Mouse (Mus musculus) myocyte (in vitro differentiated cells): Measurements from ENCODE around the gene Nup188. TPM values are rescaled to one million over a fixed set of nuclear protein-coding genes. Genes with fewer than 3 reads are reported as not detected.

Experiments used
- H3K27me3 ChIP-seq: one replicate; pipeline ENCODE4 v1.6.1; 2011; ENCODE audit not compliant: control insufficient read depth, insufficient read depth, insufficient read length
- H3K36me3 ChIP-seq: one replicate; pipeline ENCODE4 v1.6.1; 2011; ENCODE audit not compliant: control insufficient read depth, insufficient read depth
- H3K4me2 ChIP-seq: one replicate; pipeline ENCODE4 v1.6.1; 2011; ENCODE audit warnings: low read depth, control low read depth
- H3K4me3 ChIP-seq: one replicate; pipeline ENCODE4 v1.5.1; 2011; ENCODE audit warnings: mild to moderate bottlenecking, control low read depth, moderate library complexity
- H3K79me2 ChIP-seq: one replicate; pipeline ENCODE4 v1.6.1; 2011; ENCODE audit not compliant: control insufficient read depth, insufficient read depth
- H3ac ChIP-seq: one replicate; pipeline ENCODE4 v1.6.1; 2011; ENCODE audit not compliant: control insufficient read depth, insufficient read length
- CEBPB ChIP-seq: IDR thresholded peaks from 2 replicates; pipeline ENCODE4 v1.6.1; 2011; ENCODE audit warnings: mild to moderate bottlenecking, moderate library complexity; ENCODE audit not compliant: poor library complexity, insufficient read depth, severe bottlenecking
- E2F4 ChIP-seq: IDR thresholded peaks from one replicate; pipeline ENCODE4 v1.6.1; 2011; ENCODE audit warnings: mild to moderate bottlenecking, control low read depth, moderate library complexity; ENCODE audit not compliant: insufficient read depth
- MAX ChIP-seq: IDR thresholded peaks from one replicate; pipeline ENCODE4 v1.6.1; 2011; ENCODE audit warnings: low read depth, mild to moderate bottlenecking, control low read depth
- MYOD1 ChIP-seq, 3 experiments: IDR thresholded peaks; one replicate each; pipeline ENCODE4 v1.6.1; 2011; ENCODE audit warnings: control low read depth in 2 of 3, low read depth in 2 of 3, mild to moderate bottlenecking in 2 of 3, moderate library complexity in 1 of 3; ENCODE audit not compliant: insufficient read length in 2 of 3, control insufficient read depth in 1 of 3
- MYOG ChIP-seq, 3 experiments: IDR thresholded peaks; one replicate each; pipeline ENCODE4 v1.6.1; 2011; ENCODE audit warnings: control low read depth in 2 of 3, low read depth in 2 of 3, mild to moderate bottlenecking in 2 of 3; ENCODE audit not compliant: insufficient read length in 2 of 3, control insufficient read depth in 1 of 3, insufficient read depth in 1 of 3
- POLR2A ChIP-seq: IDR thresholded peaks from one replicate; pipeline ENCODE4 v1.6.1; 2011; ENCODE audit warnings: low read depth, mild to moderate bottlenecking, control low read depth, moderate library complexity; ENCODE audit not compliant: insufficient read length
- POLR2AphosphoS2 ChIP-seq: IDR thresholded peaks from one replicate; pipeline ENCODE4 v1.6.1; 2011; ENCODE audit warnings: low read depth, control low read depth; ENCODE audit not compliant: insufficient read length
- REST ChIP-seq: IDR thresholded peaks from one replicate; pipeline ENCODE4 v1.6.1; 2011; ENCODE audit warnings: mild to moderate bottlenecking, control low read depth, moderate library complexity; ENCODE audit not compliant: insufficient read depth, insufficient read length
- SRF ChIP-seq: IDR thresholded peaks from one replicate; pipeline ENCODE4 v1.6.1; 2011; ENCODE audit warnings: low read depth; ENCODE audit not compliant: control insufficient read depth, insufficient read length
- TCF12 ChIP-seq: IDR thresholded peaks from one replicate; pipeline ENCODE4 v1.6.1; 2011; ENCODE audit warnings: mild to moderate bottlenecking, control low read depth; ENCODE audit not compliant: poor library complexity, insufficient read depth, severe bottlenecking
- TCF3 ChIP-seq: IDR thresholded peaks from one replicate; pipeline ENCODE4 v1.6.1; 2011; ENCODE audit warnings: low read depth, control low read depth; ENCODE audit not compliant: insufficient read length
- USF1 ChIP-seq: IDR thresholded peaks from one replicate; pipeline ENCODE4 v1.6.1; 2011; ENCODE audit warnings: low read depth, mild to moderate bottlenecking, control low read depth, moderate library complexity
- polyA plus RNA-seq: library from polyadenylated mRNA; unstranded; fragments of >200 nt; fragmentation: generic; extraction: Trizol; gene quantifications from one replicate; pipeline ENCODE4 v1.2.1, GENCODE M21; 2012; ENCODE audit warnings: missing spikeins

The Nup188 gene
- polyA plus RNA-seq, 1 experiment: 54.0 TPM

- no peaks in the 10 kb centered on the region for H3K79me2 ChIP-seq
- H3ac ChIP-seq: no peak overlapping the region
- TF ChIP-seq CEBPB (no peak), POLR2AphosphoS2 (peak; percentile 40), USF1 (no peak)
- no peak overlapping the region for H3K4me3 ChIP-seq
- H3K36me3 ChIP-seq: peaks cover 24% of the 10 kb centered on the region
- H3K27me3 ChIP-seq: no peaks in the 10 kb centered on the region
- no peak overlapping the region for H3K4me2 ChIP-seq
Measured at GRCm38 (mm10) chr2:30343601-30344137, 57.5 kb downstream of the Nup188 start.

- H3K4me2 ChIP-seq: no peak overlapping the region
Measured at GRCm38 (mm10) chr2:30345971-30346676, 59.9 kb downstream of the Nup188 start.

GRCm38 (mm10) chr2:30349196-30349595 is 63.0 kb downstream of the Nup188 start:
- no peaks in the 10 kb centered on the region for H3K79me2 ChIP-seq
- H3K36me3 ChIP-seq: no peaks in the 10 kb centered on the region
- H3K4me3 ChIP-seq: no peak overlapping the region
- no peaks in the 10 kb centered on the region for H3K27me3 ChIP-seq
- no peak for TF ChIP-seq POLR2A
- TF ChIP-seq MYOD1 (IDR thresholded peaks at IDR 0.05; ENCODE audit: control insufficient read depth in 1 of 3, insufficient read length in 2 of 3, low read depth in 2 of 3): no peak
- TF ChIP-seq CEBPB: no peak
- TF ChIP-seq SRF: no peak
- no peak for TF ChIP-seq MYOG (IDR thresholded peaks at IDR 0.05; ENCODE audit: control insufficient read depth in 1 of 3, insufficient read depth in 1 of 3, insufficient read length in 2 of 3, low read depth in 2 of 3)
- no peak for TF ChIP-seq E2F4
- TF ChIP-seq USF1: no peak
- TF ChIP-seq TCF3: no peak
- TF ChIP-seq MAX: no peak
- TF ChIP-seq POLR2AphosphoS2: no peak
- no peak for TF ChIP-seq TCF12
- TF ChIP-seq REST: no peak
- no peak overlapping the region for H3ac ChIP-seq
- H3K4me2 ChIP-seq: no peak overlapping the region

More at GRCm38 (mm10) chr2:30345971-30346676, 59.9 kb downstream of the Nup188 start:
- H3K79me2 ChIP-seq: no peaks in the 10 kb centered on the region
- no peak overlapping the region for H3ac ChIP-seq
- no peaks in the 10 kb centered on the region for H3K27me3 ChIP-seq
- H3K4me3 ChIP-seq: no peak overlapping the region
- peaks cover 7% of the 10 kb centered on the region for H3K36me3 ChIP-seq
- TF ChIP-seq POLR2AphosphoS2 (peak; percentile 65), POLR2A (peak; percentile 8), MYOD1 (IDR thresholded peaks at IDR 0.05; ENCODE audit: control insufficient read depth in 1 of 3, insufficient read length in 2 of 3, low read depth in 2 of 3) (no peak), E2F4 (no peak), REST (no peak), TCF3 (no peak)

GRCm38 (mm10) chr2:30351149-30351548 is 65.0 kb downstream of the Nup188 start:
- H3K4me3 ChIP-seq: no peak overlapping the region
- H3K79me2 ChIP-seq: no peaks in the 10 kb centered on the region
- no peaks in the 10 kb centered on the region for H3K27me3 ChIP-seq
- no peak overlapping the region for H3ac ChIP-seq
- TF ChIP-seq TCF12 (no peak), USF1 (no peak), MYOD1 (IDR thresholded peaks at IDR 0.05; ENCODE audit: control insufficient read depth in 1 of 3, insufficient read length in 2 of 3, low read depth in 2 of 3) (no peak), REST (no peak)
- no peaks in the 10 kb centered on the region for H3K36me3 ChIP-seq
- no peak overlapping the region for H3K4me2 ChIP-seq

GRCm38 (mm10) chr2:30355861-30356260 is 69.7 kb downstream of the Nup188 start:
- H3K27me3 ChIP-seq: no peaks in the 10 kb centered on the region
- H3K36me3 ChIP-seq: no peaks in the 10 kb centered on the region
- H3K4me2 ChIP-seq: peak overlapping the region; percentile 79
- TF ChIP-seq MYOD1 (IDR thresholded peaks at IDR 0.05; ENCODE audit: control insufficient read depth in 1 of 3, insufficient read length in 2 of 3, low read depth in 2 of 3) (peak in 1 of 3 experiments; percentile 21), MYOG (IDR thresholded peaks at IDR 0.05; ENCODE audit: control insufficient read depth in 1 of 3, insufficient read depth in 1 of 3, insufficient read length in 2 of 3, low read depth in 2 of 3) (peak in 1 of 3 experiments; percentile 49), POLR2AphosphoS2 (no peak), REST (no peak), MAX (no peak), E2F4 (no peak), TCF12 (no peak)
- H3ac ChIP-seq: no peak overlapping the region
- H3K4me3 ChIP-seq: no peak overlapping the region
- no peaks in the 10 kb centered on the region for H3K79me2 ChIP-seq
